Mouse (Mus musculus) lung, embryonic 15.5 days (tissue): ENCODE data around the gene Ift172. TPM values are rescaled to one million over a fixed set of nuclear protein-coding genes. Genes with fewer than 3 reads are reported as not detected.
A peak's percentile ranks its signal among the peaks of the same experiment; 100 is the strongest.

Source experiments
- ATAC-seq: fragments of 200-750 bp; cut with Nextera tagmentation; 2 replicates; pipeline ENCODE4 v1.8.0; 2017; ENCODE audit warnings: moderate number of reproducible peaks, borderline replicate concordance; ENCODE audit not compliant: low FRiP score, low TSS enrichment; ENCODE audit errors: extremely low read depth
- H3K27ac ChIP-seq: fragments of 300-500 bp; sonication (generic); 2 replicates; pipeline ENCODE4 v1.5.1; 2015; ENCODE audit warnings: moderate library complexity, mild to moderate bottlenecking, inconsistent platforms
- H3K27me3 ChIP-seq: fragments of 300-500 bp; sonication (generic); 2 replicates; pipeline ENCODE4 v1.6.1; 2015; ENCODE audit warnings: inconsistent platforms
- H3K36me3 ChIP-seq: fragments of 300-500 bp; sonication (generic); 2 replicates; pipeline ENCODE4 v1.6.1; 2015; ENCODE audit warnings: inconsistent platforms
- H3K4me1 ChIP-seq: fragments of 300-500 bp; sonication (generic); 2 replicates; pipeline ENCODE4 v1.6.1; 2015; ENCODE audit warnings: inconsistent platforms
- H3K4me2 ChIP-seq: fragments of 300-500 bp; sonication (generic); 2 replicates; pipeline ENCODE4 v1.6.1; 2015; ENCODE audit warnings: inconsistent platforms, mild to moderate bottlenecking, moderate library complexity
- H3K4me3 ChIP-seq: fragments of 300-500 bp; sonication (generic); 2 replicates; pipeline ENCODE4 v1.5.1; 2015; ENCODE audit warnings: mild to moderate bottlenecking, inconsistent platforms
- H3K9ac ChIP-seq: fragments of 300-500 bp; sonication (generic); 2 replicates; pipeline ENCODE4 v1.6.1; 2015; ENCODE audit warnings: inconsistent platforms
- H3K9me3 ChIP-seq: fragments of 300-500 bp; sonication (generic); 2 replicates; pipeline ENCODE4 v1.6.1; 2016; ENCODE audit warnings: inconsistent platforms
- WGBS: fragments of 180-500 bp; shearing (Covaris S2); methylation state at CpG from one replicate; pipeline ENCODE4 v1.1.7; 2015; 5-methylcytosine and 5-hydroxymethylcytosine counted together
- polyA plus RNA-seq: library from polyadenylated mRNA; unstranded; fragments of >200 nt; fragmentation: Nextera tagmentation; extraction: Ambion mirVana; gene quantifications from 2 replicates; pipeline ENCODE4 v1.2.1, GENCODE M21; 2015

The Ift172 gene
- polyA plus RNA-seq, 1 experiment from 2014 or later, result 33.8 TPM

- peak within 1 kb of the TSS; percentile 86 for H3K4me2 ChIP-seq
- ATAC-seq, result peak; percentile 66
These were observed 4.8 kb upstream of the Ift172 start, which contains the start of gene Fndc4 for GRCm38 (mm10) chr5:31295606-31296141. Fndc4 (minus strand) TSS chr5:31296080.

GRCm38 (mm10) chr5:31294964-31295605, 4.2 kb upstream of the Ift172 start:
- Histone ChIP-seq H3K4me1 (peaks cover 24% of the 10 kb centered on the region), H3K4me3 (peak overlapping the region; percentile 80), H3K36me3 (no peaks in the 10 kb centered on the region), H3K9me3 (no peaks in the 10 kb centered on the region), H3K27me3 (no peaks in the 10 kb centered on the region), H3K9ac (peak overlapping the region; percentile 78), H3K27ac (peak overlapping the region; percentile 25), H3K4me2 (peak overlapping the region; percentile 86)
- ATAC-seq, result peak; percentile 34
- WGBS, result 3% methylated on average over 29 of the region's 29 CpGs

More at GRCm38 (mm10) chr5:31295606-31296141, 4.8 kb upstream of the Ift172 start, which contains the start of gene Fndc4:
- H3K9me3 ChIP-seq, result no peaks in the 10 kb centered on the region
- no peaks in the 10 kb centered on the region for H3K36me3 ChIP-seq
- peak within 1 kb of the TSS; percentile 80 for H3K4me3 ChIP-seq
- peak within 1 kb of the TSS; percentile 25 for H3K27ac ChIP-seq
- under 1% methylated on average over 44 of the region's 46 CpGs for whole genome bisulfite sequencing
- no peaks in the 10 kb centered on the region for H3K27me3 ChIP-seq
- H3K4me1 ChIP-seq, result peaks cover 20% of the 10 kb centered on the region
- H3K9ac ChIP-seq, result peak within 1 kb of the TSS; percentile 78

- peaks cover 33% of the 10 kb centered on the region for H3K4me1 ChIP-seq
- H3K9ac ChIP-seq, result peak overlapping the region; percentile 56
- ATAC-seq, result no peak
- peak overlapping the region; percentile 64 for H3K4me3 ChIP-seq
- H3K9me3 ChIP-seq, result no peaks in the 10 kb centered on the region
- 4% methylated on average over 9 of the region's 9 CpGs for WGBS
- H3K36me3 ChIP-seq, result peaks cover 4% of the 10 kb centered on the region; the same call in 1 of the 2 replicates
- H3K27me3 ChIP-seq, result no peaks in the 10 kb centered on the region
- H3K27ac ChIP-seq, result peak overlapping the region; percentile 83
- peak overlapping the region; percentile 78 for H3K4me2 ChIP-seq
These were observed 409 bp upstream of the Ift172 start for GRCm38 (mm10) chr5:31291361-31291688.

- 59% methylated on average over 3 of the region's 3 CpGs for WGBS
- Histone ChIP-seq H3K9ac (peak overlapping the region; percentile 49), H3K9me3 (no peaks in the 10 kb centered on the region), H3K27ac (no peak overlapping the region), H3K36me3 (peaks cover 20% of the 10 kb centered on the region), H3K4me3 (peak overlapping the region; percentile 64), H3K27me3 (no peaks in the 10 kb centered on the region), H3K4me1 (peaks cover 22% of the 10 kb centered on the region), H3K4me2 (peak overlapping the region; percentile 78)
- no peak for ATAC-seq
These were observed 1.2 kb downstream of the Ift172 start for GRCm38 (mm10) chr5:31289626-31290230.

- ATAC-seq, result no peak
- WGBS, result 69% methylated on average over 3 of the region's 3 CpGs
- H3K9me3 ChIP-seq, result no peaks in the 10 kb centered on the region
These were observed 2.3 kb downstream of the Ift172 start for GRCm38 (mm10) chr5:31288655-31289054.

GRCm38 (mm10) chr5:31288225-31288624, 2.7 kb downstream of the Ift172 start:
- Histone ChIP-seq H3K27ac (no peak overlapping the region), H3K4me1 (peaks cover 19% of the 10 kb centered on the region), H3K9ac (no peak overlapping the region), H3K9me3 (no peaks in the 10 kb centered on the region), H3K4me2 (no peak overlapping the region), H3K36me3 (peaks cover 30% of the 10 kb centered on the region), H3K4me3 (no peak overlapping the region), H3K27me3 (no peaks in the 10 kb centered on the region)
- no peak for ATAC-seq
- 64% methylated on average over 4 of the region's 4 CpGs for WGBS

More at GRCm38 (mm10) chr5:31288655-31289054, 2.3 kb downstream of the Ift172 start:
- H3K4me3 ChIP-seq, result no peak overlapping the region
- no peaks in the 10 kb centered on the region for H3K27me3 ChIP-seq
- H3K36me3 ChIP-seq, result peaks cover 28% of the 10 kb centered on the region
- peaks cover 19% of the 10 kb centered on the region for H3K4me1 ChIP-seq
- no peak overlapping the region for H3K9ac ChIP-seq
- H3K27ac ChIP-seq, result no peak overlapping the region
- H3K4me2 ChIP-seq, result no peak overlapping the region

- no peaks in the 10 kb centered on the region for H3K4me1 ChIP-seq
- no peak overlapping the region for H3K4me2 ChIP-seq
- no peak for ATAC-seq
- H3K27ac ChIP-seq, result no peak overlapping the region
- no peaks in the 10 kb centered on the region for H3K27me3 ChIP-seq
- H3K4me3 ChIP-seq, result no peak overlapping the region
- peaks cover 74% of the 10 kb centered on the region for H3K36me3 ChIP-seq
- WGBS, result 82% methylated on average over 20 of the region's 20 CpGs
- no peak overlapping the region for H3K9ac ChIP-seq
- H3K9me3 ChIP-seq, result no peaks in the 10 kb centered on the region
These were observed 11.5 kb downstream of the Ift172 start for GRCm38 (mm10) chr5:31279245-31279988.

- no peak for ATAC-seq
- 84% methylated on average over 6 of the region's 6 CpGs for WGBS
- Histone ChIP-seq H3K9me3 (no peaks in the 10 kb centered on the region), H3K4me3 (no peak overlapping the region), H3K4me1 (no peaks in the 10 kb centered on the region), H3K27me3 (no peaks in the 10 kb centered on the region), H3K36me3 (peaks cover 58% of the 10 kb centered on the region), H3K9ac (no peak overlapping the region), H3K27ac (no peak overlapping the region), H3K4me2 (no peak overlapping the region)
These were observed 17.9 kb downstream of the Ift172 start for GRCm38 (mm10) chr5:31273018-31273417.

- no peak overlapping the region for H3K4me3 ChIP-seq
- H3K9ac ChIP-seq, result no peak overlapping the region
- no peak for ATAC-seq
- no peaks in the 10 kb centered on the region for H3K9me3 ChIP-seq
- WGBS, result 82% methylated on average over 6 of the region's 6 CpGs
- H3K27me3 ChIP-seq, result no peaks in the 10 kb centered on the region
- no peaks in the 10 kb centered on the region for H3K4me1 ChIP-seq
- H3K36me3 ChIP-seq, result peaks cover 57% of the 10 kb centered on the region
- no peak overlapping the region for H3K27ac ChIP-seq
- no peak overlapping the region for H3K4me2 ChIP-seq
These were observed 23.2 kb downstream of the Ift172 start for GRCm38 (mm10) chr5:31267686-31268085.

GRCm38 (mm10) chr5:31266101-31266500, 24.8 kb downstream of the Ift172 start:
- 78% methylated on average over 7 of the region's 7 CpGs for WGBS
- H3K27ac ChIP-seq, result no peak overlapping the region
- ATAC-seq, result no peak
- H3K9me3 ChIP-seq, result no peaks in the 10 kb centered on the region
- H3K27me3 ChIP-seq, result no peaks in the 10 kb centered on the region
- H3K36me3 ChIP-seq, result peaks cover 54% of the 10 kb centered on the region
- no peak overlapping the region for H3K4me2 ChIP-seq
- no peaks in the 10 kb centered on the region for H3K4me1 ChIP-seq
- no peak overlapping the region for H3K9ac ChIP-seq
- no peak overlapping the region for H3K4me3 ChIP-seq

GRCm38 (mm10) chr5:31257616-31258015, 33.3 kb downstream of the Ift172 start:
- H3K27me3 ChIP-seq, result no peaks in the 10 kb centered on the region
- H3K4me2 ChIP-seq, result no peak overlapping the region
- peaks cover 59% of the 10 kb centered on the region for H3K36me3 ChIP-seq
- WGBS, result 82% methylated on average over 11 of the region's 11 CpGs
- H3K27ac ChIP-seq, result no peak overlapping the region
- H3K4me3 ChIP-seq, result no peak overlapping the region
- no peaks in the 10 kb centered on the region for H3K9me3 ChIP-seq
- H3K9ac ChIP-seq, result no peak overlapping the region
- 0 out of 2 replicates have a peak, but pooled peaks cover 8% of the 10 kb centered on the region for H3K4me1 ChIP-seq
- ATAC-seq, result no peak
